Mouse (Mus musculus) adipocyte (in vitro differentiated cells): ENCODE results near the gene St8sia1.

Experiments used
- DNase-seq: peaks from one replicate; pipeline ENCODE4 v3.0.0-alpha.2; 2016; ENCODE audit warnings: low spot score

The St8sia1 gene

DNA sequence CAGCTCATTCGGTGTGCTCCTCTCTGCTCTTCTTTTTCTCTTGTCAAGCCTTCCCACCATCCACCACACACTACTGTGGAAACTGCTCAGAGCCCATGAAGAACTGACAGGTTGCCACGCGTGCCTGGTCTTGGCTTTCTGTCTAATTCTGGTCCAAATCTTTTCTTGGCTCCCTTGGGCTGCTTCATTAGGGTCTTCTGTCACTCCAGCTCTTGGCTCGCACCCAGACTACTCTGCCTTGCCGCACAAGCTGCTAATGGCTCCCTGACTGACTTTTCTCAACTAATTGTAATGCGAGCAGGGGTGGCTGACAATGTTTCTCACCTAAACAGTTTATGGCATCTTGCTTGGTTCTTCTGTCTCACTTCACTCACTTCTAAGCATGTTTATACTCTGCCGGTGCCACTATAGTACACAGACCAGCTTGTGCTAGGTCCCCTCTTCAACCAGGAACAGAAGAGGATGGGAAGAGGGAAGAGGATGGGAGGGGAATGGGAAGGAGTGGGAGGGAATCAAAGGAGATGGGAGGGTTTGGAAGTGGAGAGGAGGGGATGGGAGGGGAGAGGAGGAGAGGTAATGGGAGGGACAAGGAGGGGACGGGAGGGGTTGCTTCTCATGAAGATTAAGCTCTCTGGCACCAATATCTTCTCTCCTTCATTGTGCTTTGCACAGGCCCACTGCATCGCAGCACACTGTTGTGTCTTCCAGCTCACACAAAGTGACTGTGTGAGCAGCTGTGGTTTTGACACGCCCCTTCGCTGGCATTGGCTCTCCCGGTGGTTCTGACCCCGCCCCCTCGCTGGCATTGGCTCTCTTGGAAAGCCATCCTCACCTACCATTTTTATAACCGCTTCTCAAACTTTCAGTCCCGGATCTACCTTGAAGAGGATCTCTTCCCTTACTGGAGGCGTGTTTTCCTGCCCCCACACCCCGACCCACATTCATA lies 175.9 kb downstream of the St8sia1 start:
- DNase-seq: no peak

DNA sequence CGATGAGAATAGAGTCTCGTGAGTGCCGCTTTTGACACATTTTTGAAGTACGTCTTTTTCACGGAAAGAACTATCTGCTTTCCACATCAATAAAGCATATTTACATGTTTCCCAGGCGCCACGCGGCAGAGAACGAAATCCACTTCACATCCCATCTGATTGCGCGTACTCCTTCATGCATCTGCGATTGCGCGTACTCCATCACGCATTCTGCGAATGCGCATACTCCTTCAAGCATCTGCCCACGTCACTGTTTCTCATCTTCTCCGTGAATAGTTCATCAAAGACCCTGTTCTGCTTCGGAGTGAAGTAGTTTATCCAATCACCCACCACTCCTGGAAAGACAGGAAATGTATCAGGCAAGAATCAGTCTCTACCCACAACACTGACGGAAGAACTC lies 178.1 kb downstream of the St8sia1 start:
- no peak for DNase-seq

GRCm38 (mm10) chr6:142785343-142785742 lies 178.9 kb downstream of the St8sia1 start:
- peak; percentile 69 for DNase-seq

- no peak for DNase-seq
These were observed 183.0 kb downstream of the St8sia1 start for GRCm38 (mm10) chr6:142781286-142781685.

DNA sequence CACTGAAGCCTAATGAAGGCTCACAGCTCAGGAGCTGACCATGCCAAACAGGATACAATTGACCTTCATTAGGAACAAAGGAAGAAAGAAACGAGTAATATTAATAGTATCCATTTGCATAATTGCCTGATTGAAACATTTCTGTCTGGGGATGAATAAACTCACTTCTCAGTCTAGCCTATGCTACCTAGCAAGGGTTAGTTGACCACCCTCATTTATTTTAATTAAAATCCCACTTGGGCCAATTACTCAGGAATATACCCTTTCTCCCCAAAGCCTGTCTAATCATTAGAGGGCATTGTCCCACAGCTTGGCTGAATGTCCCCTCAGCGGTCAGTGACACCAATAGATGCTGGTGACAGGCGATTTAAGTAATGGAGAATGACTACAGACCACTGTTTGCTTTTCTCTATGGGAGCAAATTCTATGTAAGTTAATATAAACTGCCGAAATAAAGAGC lies 183.6 kb downstream of the St8sia1 start:
- DNase-seq: no peak

- no peak for DNase-seq
These were observed 184.3 kb downstream of the St8sia1 start for GRCm38 (mm10) chr6:142779812-142780573.

DNA sequence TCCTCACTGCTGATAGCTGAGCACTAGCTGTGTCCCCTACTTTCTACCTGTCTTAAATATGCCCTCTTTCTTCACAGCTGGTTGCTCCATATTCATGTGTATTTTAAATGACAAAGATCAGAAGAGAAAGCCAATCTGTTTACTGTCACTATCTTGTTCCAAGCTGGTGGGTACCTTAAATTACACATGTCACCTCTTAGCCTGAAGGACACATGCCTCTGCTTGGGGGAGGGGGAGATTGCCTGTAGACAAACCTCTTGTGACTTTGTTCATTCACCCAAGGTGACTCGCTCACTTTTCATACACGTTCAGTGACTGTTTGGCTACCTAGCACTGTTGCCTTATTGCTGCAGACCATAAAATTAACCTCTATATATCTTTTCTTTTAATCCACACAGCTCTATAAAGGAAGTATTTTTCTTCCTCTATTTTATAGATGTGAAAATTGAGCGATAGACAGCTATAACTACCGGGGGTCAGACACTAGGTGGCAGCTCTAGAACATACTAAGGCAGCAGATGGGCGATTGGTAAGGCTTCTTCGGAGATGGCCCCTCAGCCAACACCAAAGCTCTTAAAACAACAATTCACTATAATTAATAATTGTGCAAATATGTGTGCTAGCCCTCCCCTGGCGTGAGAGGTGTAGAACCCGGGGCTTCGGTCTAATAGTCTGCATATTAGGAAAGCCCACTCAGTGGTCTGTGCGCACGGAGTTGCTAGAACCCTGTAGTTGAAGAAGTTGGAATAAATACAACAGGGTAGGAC lies 185.0 kb downstream of the St8sia1 start:
- DNase-seq: peak; percentile 16

- DNase-seq: no peak
These were observed 187.3 kb downstream of the St8sia1 start for GRCm38 (mm10) chr6:142776935-142777334.

- no peak for DNase-seq
These were observed 190.7 kb downstream of the St8sia1 start for GRCm38 (mm10) chr6:142773566-142773965.

DNA sequence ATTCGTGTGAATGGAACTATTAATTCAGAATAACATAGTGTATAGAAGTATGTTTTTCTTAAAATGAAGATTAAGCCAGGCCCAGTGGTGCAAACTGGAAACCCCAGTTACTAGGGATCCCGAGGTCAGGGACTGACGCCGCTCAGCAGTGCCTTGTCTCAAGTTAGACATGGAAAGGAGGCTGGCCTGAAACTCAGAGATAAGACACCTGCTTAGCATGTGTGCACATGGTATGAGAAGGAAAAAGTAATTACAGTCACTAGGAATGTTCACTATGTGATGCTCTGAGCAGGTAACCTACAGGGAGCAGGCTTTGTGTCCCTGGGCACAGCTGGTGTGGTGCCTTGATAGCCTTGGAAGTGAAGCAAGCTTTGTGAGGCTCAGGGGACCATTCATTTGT lies 192.6 kb downstream of the St8sia1 start:
- DNase-seq: no peak
